Mouse (Mus musculus): ENCODE measurements around the gene Vangl1.

GRCm38 (mm10) chr3:102205458-102205830, 951 bp upstream of the Vangl1 start:
- TF ChIP-seq CTCF (IDR thresholded peaks at IDR 0.05; ENCODE audit: control insufficient read depth, insufficient read depth, insufficient read length) (no peak), CEBPB (IDR thresholded peaks at IDR 0.05; ENCODE audit: low read depth) (no peak)
